Mouse (Mus musculus) MEL (cell line): Measurements from ENCODE around the gene Slc9a3r1.
A peak's percentile ranks its signal among the peaks of the same experiment; 100 is the strongest.

ENCODE experiments used
- CTCF ChIP-seq, 3 experiments: IDR thresholded peaks in 2 of 3; conservative IDR thresholded peaks in 1 of 3; 2 replicates each; pipeline ENCODE4 v1.5.1; 2011 to 2012; ENCODE audit warnings: low read length in 3 of 3, low read depth in 2 of 3, mild to moderate bottlenecking in 2 of 3, improper control_type of control experiment in 1 of 3, inconsistent platforms in 1 of 3, mixed read lengths in 1 of 3, moderate library complexity in 1 of 3; ENCODE audit not compliant: control insufficient read depth in 1 of 3, insufficient read depth in 1 of 3, poor library complexity in 1 of 3, severe bottlenecking in 1 of 3
- EP300 ChIP-seq, 2 experiments: IDR thresholded peaks; 2 replicates each; pipeline ENCODE4 v1.6.1; 2011; ENCODE audit warnings: improper control_type of control experiment in 2 of 2, low read length in 2 of 2, low read depth in 1 of 2, mild to moderate bottlenecking in 1 of 2
- GATA1 ChIP-seq: IDR thresholded peaks from 2 replicates; pipeline ENCODE4 v1.6.1; 2011; ENCODE audit warnings: low read depth, low read length, improper control_type of control experiment
- HCFC1 ChIP-seq: IDR thresholded peaks from 2 replicates; pipeline ENCODE4 v1.6.1; 2012; ENCODE audit warnings: low read depth, mild to moderate bottlenecking, inconsistent platforms, low read length, improper control_type of control experiment, moderate library complexity
- MAFK ChIP-seq: IDR thresholded peaks from 2 replicates; pipeline ENCODE4 v1.6.1; 2011; ENCODE audit warnings: low read depth, mild to moderate bottlenecking, low read length, improper control_type of control experiment, borderline replicate concordance
- MXI1 ChIP-seq: IDR thresholded peaks from 2 replicates; pipeline ENCODE4 v1.6.1; 2011; ENCODE audit warnings: mild to moderate bottlenecking, low read depth, low read length, improper control_type of control experiment
- POLR2A ChIP-seq, 2 experiments: IDR thresholded peaks; 2 replicates each; pipeline ENCODE4 v1.6.1; 2011 to 2012; ENCODE audit warnings: low read length in 2 of 2, mild to moderate bottlenecking in 2 of 2, control low read depth in 1 of 2, improper control_type of control experiment in 1 of 2, low read depth in 1 of 2, moderate library complexity in 1 of 2; ENCODE audit not compliant: control insufficient read depth in 1 of 2, insufficient read depth in 1 of 2, poor library complexity in 1 of 2
- RAD21 ChIP-seq: IDR thresholded peaks from 2 replicates; pipeline ENCODE4 v1.6.1; 2011; ENCODE audit warnings: mild to moderate bottlenecking, low read depth, low read length, improper control_type of control experiment
- SIN3A ChIP-seq: IDR thresholded peaks from 2 replicates; pipeline ENCODE4 v1.6.1; 2012; ENCODE audit warnings: low read length, improper control_type of control experiment, inconsistent platforms
- UBTF ChIP-seq: IDR thresholded peaks from 2 replicates; pipeline ENCODE4 v1.6.1; 2012; ENCODE audit warnings: low read depth, mild to moderate bottlenecking, inconsistent platforms, low read length, improper control_type of control experiment, moderate library complexity, borderline replicate concordance; ENCODE audit not compliant: insufficient read depth

GRCm38 (mm10) chr11:115157933-115158719, 5.0 kb upstream of the Slc9a3r1 start:
- TF ChIP-seq SIN3A (no peak), MXI1 (peak; percentile 54; the same call in 1 of the 2 replicates), POLR2A (IDR thresholded peaks at IDR 0.05; ENCODE audit: control insufficient read depth in 1 of 2, insufficient read depth in 1 of 2, low read depth in 1 of 2, low read length in 2 of 2, poor library complexity in 1 of 2) (peak in 1 of 2 experiments; percentile 57; a peak in 2 of 4 replicates), EP300 (IDR thresholded peaks at IDR 0.05; ENCODE audit: low read depth in 1 of 2, low read length in 2 of 2) (peak; percentile 44 to 67; a peak in 3 of 4 replicates), CTCF (IDR thresholded peaks at IDR 0.05 in 2 of 3, conservative IDR thresholded peaks at IDR 0.05 in 1 of 3; ENCODE audit: control insufficient read depth in 1 of 3, insufficient read depth in 1 of 3, low read depth in 2 of 3, low read length in 3 of 3, poor library complexity in 1 of 3, severe bottlenecking in 1 of 3) (no peak), HCFC1 (peak; percentile 51; the same call in 1 of the 2 replicates), UBTF (no peak), MAFK (no peak), RAD21 (no peak), GATA1 (peak; percentile 26; the same call in 1 of the 2 replicates)
